Mouse (Mus musculus) adrenal gland (tissue): ENCODE data around the gene Parp4.

ENCODE experiments used
- intact Hi-C: fragments of 180-260 bp; cut with DNase I; formaldehyde crosslinking; loops from one replicate; pipeline ENCODE4 v1.15.1; 2025

Gene Parp4

DNA sequence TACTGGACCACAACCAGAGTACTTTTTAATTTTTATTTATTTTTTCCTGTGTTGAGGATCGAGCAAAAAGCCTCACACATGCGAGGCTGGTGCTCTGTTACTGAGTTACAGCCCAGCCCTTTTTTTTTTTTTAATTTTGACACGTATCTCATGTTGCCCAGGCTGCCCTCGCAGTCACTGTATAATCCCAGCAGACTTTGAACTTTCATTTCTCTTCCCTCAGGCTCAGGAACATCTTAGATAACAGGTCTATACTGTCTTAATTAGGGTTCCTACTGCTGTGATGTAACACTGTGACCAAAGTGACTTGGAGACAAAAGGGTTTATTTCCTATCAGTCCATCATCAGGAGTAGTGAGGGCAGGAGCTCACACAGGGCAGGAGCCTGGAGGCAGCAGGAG is 29.7 kb downstream of the Parp4 start:
- intact Hi-C loops = no loop called here

DNA sequence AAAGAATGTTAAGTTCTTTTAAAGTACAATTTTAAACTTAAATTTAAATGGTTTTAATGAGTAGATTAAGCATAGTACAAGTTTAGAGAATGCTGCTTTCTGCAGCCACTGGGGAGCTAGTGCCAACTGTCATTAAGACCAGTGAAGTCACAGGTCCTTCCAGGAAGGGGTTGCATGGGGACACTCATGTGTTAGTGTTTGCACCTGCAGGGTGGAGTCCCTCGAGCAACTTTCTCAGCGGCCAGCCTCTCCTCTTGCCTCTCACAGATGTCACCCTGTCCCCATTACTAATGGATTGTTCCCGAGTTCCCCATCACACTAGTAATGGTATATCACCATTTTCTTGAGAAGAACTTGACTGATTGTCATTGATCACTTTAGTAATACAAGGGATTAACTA is 37.8 kb downstream of the Parp4 start:
- intact Hi-C loops = no loop called here

DNA sequence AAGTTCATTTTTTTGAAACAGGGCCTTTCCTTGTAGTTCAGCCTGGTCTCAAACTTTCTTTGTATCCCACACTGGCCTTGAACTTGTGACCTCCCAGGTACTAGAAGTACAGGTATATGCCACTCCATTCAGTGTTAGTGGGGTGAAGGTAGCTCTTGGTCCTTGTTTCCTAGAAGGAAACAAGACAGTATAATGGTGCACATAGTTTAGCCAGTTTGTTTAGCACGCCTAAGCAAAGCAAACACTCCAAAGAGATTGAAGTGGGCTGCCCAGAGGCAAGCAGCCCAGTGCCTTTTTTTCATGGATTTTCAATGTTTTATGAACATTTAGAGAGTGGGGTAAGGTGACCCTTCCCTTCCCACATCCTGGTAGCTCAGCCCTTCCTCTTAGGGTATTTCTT is 42.1 kb downstream of the Parp4 start:
- intact Hi-C loops = no loop called here

DNA sequence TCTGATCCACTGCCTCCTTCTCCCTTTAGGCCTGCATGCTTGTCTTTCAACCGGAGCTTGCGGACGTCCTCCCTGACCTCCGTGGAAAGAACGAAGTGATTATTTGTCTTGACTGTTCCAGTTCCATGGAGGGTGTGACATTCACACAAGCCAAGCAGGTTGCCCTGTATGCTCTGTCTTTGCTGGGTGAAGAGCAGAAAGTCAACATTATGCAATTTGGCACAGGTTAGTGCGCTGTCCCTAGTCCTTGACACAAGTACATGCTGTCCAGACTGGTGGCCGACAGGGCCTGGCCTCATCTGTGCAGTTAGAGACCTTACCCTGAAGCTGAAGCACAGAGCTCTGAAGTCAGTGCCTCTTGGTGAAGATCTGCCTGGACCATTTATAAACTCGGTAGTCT is 45.0 kb downstream of the Parp4 start:
- intact Hi-C loops = no loop called here

- intact Hi-C loops = no loop called here
These were observed 50.8 kb downstream of the Parp4 start for GRCm38 (mm10) chr14:56626202-56626601.

DNA sequence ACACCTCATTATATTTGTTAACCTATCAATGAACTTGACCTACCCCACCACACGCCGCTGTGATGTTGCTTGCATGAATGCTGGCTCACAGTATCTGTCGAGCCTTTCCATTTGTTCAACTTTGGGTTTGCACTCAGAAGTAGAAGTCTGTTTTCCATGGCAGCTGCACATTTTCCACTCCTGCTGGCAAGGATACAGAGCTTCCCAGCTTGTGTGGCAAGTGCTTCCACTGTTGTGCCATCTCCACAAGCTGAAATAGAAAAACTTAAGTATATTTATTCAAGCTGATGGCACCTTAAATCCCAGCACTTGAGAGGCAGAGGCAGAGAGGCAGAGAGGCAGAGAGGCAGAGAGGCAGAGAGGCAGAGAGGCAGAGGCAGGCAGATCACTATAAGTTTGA is 52.9 kb downstream of the Parp4 start:
- intact Hi-C loops = no loop called here

GRCm38 (mm10) chr14:56631109-56631508 is 55.7 kb downstream of the Parp4 start:
- intact Hi-C loops = no loop called here

DNA sequence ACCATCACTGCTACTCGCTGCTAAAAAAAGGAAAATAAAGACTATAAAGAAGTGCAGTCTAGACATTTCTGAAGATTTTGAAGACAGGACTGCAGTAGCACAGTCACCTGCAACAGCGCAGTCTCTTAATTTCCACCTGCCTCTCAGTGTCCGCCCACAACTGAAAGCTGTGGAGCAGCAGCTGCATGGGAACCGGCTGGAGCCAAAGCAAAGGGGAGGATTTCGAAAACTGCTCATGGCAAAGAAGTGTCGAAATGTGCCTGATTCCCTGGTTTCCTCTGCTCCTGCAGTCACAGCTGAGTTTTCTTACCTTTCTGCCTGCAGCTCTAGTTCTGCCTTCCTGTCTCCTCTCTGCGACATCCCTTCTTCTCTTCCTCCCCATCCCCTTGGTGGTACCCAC is 71.8 kb downstream of the Parp4 start:
- intact Hi-C loops = no loop called here

DNA sequence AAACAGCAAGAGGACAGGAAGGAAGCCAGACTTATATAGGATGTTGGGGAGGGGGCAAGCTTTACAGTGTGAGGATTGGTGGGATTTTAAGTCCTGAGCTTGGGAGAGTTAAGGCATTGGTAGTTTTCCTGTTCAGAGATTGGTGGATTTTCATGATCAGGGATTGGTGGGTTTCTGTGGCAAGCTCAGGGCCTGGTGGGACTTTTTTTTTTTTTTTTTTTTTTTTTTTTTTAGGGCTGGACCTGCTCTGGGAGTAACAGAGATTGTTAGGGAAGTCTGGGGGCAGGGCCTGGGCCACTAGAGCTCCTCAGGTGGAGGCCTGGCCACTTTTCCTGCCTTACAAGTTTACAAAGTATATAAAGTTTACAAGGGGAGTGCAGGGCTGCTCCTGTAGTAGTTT is 74.0 kb downstream of the Parp4 start:
- intact Hi-C loops = no loop called here

DNA sequence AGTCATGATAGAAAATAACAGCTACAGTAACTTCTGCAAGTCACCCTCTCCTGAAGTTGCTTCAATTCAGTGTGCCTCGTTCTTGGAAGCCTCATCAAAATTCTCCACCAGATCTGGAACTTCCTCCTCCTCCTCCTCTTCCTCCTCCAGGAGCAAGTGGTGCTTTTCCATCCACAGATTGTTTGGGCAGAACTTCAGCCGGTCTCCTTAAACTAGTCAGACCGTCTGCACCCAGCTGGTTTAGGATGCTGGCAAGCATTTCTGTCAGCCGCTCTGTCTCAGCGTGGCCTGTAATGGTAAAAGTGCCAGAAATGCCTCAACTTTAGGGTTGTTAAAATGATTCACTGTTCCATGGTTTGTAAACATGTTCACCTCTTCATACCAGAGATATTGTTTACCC is 90.2 kb downstream of the Parp4 start:
- intact Hi-C loops = no loop called here

DNA sequence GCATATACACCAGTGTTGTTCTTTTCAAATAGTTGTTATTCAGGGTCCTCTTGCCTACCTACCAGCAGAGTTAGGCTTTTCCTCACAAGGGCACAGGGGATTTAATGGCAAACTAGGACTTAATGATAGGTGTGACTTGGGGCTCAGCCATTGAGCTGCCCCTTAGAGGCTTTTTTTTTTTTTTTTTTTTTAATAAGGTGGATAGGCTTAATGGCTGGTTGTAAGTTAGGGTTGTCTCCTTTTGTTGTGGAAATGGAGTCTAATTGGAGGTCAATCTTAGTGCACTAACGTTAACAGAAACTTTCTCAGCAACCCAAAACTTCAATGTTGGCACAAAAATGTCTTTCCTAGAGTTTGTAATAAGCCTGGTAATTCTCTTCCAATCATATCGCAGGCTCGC is 91.5 kb downstream of the Parp4 start:
- intact Hi-C loops = no loop called here

DNA sequence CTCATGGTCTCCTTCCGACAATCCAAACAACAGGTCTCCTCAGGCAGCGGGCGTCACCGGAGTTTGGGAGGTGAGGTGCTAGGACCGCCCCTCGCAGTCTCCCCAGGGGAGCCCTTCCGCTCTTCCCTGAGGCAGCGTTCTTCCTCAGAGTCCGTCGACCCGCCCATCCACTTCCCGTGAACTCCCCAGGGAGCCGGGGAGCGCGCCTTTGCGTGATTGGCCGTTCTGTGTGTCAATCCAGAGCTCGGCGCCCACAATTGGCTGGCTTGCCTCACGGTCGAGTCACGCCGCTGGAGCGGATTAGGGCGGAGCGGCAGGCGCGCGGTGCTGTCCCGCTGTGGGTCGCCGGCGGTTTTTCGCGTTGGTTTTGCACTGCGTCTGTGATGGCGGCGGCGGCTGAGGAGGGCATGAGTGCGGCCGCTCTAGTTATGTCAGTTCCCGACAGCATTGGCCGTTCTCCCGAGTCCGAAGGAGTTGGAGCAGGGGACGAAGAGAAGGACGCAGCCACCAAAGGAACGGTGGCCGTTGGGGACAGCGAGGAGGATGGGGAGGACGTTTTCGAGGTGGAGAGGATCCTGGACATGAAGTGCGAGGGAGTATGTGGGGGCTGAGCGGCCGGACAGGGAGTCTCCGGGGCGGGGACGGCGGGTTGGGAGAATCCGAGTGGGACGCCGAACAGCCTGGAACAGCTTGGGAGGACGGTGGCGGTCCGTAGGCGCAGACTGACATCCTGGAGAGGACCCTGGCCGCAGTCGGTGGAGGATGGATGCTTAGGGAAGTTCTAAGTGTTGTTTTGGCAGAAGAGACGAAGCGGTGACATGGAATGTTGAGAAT is 92.8 kb downstream of the Parp4 start, which contains the start of gene Mphosph8:
Gene Mphosph8, plus strand, starts transcription at position 280 of the 834 bp plus-strand sequence.
- intact Hi-C loops = no loop called here

GRCm38 (mm10) chr14:56669046-56669620 is 93.7 kb downstream of the Parp4 start:
- intact Hi-C loops = no loop called here

DNA sequence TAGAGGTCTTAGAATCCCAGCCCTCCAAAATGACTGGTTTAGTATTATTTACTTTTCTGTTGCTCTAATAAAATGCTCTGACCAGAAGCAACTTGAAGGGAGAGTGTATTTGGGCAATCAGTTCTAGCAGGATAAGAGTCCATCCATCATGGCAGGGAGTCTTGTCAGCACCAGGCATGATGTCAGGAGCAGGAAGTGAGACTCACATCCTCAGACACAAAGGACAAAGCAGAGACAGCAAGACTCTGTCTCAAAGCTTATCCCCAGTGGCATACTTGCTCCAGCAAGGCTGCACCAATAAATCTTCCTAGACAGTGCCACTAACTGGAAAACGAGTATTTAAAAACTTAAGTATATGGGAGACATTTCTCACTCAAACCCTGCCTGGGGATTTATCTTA is 110.0 kb downstream of the Parp4 start:
- intact Hi-C loops = loop anchor here (10.0 kb wide), 1 partner anchor 91 kb away; no protein-coding TSS in a partner anchor

- intact Hi-C loops = loop anchor here (10.0 kb wide), 1 partner anchor 94 kb away; no protein-coding TSS in a partner anchor
These were observed 113.7 kb downstream of the Parp4 start for GRCm38 (mm10) chr14:56689116-56689515.

GRCm38 (mm10) chr14:56689766-56690165 is 114.3 kb downstream of the Parp4 start:
- intact Hi-C loops = loop anchor here (10.0 kb wide), 1 partner anchor 95 kb away; no protein-coding TSS in a partner anchor

DNA sequence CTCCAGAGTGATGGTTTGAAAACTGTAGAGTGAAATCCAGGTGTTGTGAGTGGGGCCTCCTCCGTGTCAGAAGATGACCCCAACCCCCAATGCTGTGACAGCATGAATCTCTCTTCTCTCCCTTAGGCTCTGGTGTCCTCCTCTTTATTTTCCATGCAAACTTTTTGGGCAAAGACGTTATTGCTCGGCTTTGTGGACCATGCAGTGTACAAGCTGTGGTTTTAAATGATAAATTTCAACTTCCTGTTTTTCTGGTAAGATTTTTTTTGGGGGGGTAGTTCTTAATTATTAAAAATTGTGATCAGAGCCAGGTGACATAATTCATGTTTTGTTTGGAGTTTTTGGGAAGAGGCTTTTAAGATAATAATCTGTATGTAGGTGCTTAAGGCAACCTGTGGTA is 120.1 kb downstream of the Parp4 start:
- intact Hi-C loops = no loop called here

DNA sequence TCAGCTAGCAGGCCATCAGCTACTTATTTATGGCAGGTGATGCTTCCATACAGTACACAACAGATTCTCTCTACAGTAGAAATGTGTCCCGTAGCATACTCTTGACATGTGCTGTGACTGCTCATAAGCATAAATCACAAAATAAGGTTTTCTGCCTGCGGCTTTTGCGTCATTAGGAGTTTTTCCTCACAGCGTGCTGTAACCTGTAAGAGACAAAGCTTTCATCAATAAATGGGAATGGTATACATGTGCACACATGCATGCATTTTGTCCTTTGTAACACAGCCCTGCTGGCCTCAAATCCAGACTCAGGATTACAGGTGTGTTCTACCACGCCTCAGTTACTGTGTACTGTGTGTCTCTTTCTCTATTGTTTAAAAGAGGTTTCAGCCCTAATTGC is 122.4 kb downstream of the Parp4 start:
- intact Hi-C loops = no loop called here

DNA sequence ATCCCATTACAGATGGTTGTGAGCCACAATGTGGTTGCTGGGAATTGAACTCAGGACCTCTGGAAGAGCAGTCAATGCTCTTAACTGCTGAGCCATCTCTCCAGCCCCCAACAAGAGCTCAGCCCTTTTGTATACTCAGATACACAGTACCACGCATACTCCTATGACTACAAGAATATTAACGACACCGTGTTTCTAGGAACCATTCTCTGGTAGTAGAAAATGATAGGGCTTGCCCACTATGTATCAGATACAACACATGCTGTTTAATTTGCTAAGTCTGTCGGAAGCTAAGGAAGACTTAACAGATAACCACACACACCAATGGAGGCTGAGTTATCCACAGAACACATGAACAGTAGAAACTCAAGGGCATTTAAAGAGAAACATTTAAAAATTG is 127.2 kb downstream of the Parp4 start:
- intact Hi-C loops = no loop called here

- intact Hi-C loops = no loop called here
These were observed 130.3 kb downstream of the Parp4 start for GRCm38 (mm10) chr14:56705687-56706086.
